Mouse (Mus musculus) small intestine, adult 2 months (tissue): Measurements from ENCODE around the gene Frs3.

ENCODE experiments used
- CTCF ChIP-seq: fragments of 200-500 bp; IDR thresholded peaks from 2 replicates; pipeline ENCODE4 v1.5.1; 2012; ENCODE audit warnings: low read depth, mild to moderate bottlenecking, control low read depth, inconsistent platforms, low read length, moderate library complexity, mixed read lengths; ENCODE audit not compliant: insufficient replicate concordance, insufficient read length; ENCODE audit errors: extremely low read depth
- POLR2A ChIP-seq: fragments of 200-500 bp; IDR thresholded peaks from 2 replicates; pipeline ENCODE4 v1.6.1; 2012; ENCODE audit warnings: low read depth, mild to moderate bottlenecking, control low read depth, inconsistent platforms, low read length, moderate library complexity

DNA sequence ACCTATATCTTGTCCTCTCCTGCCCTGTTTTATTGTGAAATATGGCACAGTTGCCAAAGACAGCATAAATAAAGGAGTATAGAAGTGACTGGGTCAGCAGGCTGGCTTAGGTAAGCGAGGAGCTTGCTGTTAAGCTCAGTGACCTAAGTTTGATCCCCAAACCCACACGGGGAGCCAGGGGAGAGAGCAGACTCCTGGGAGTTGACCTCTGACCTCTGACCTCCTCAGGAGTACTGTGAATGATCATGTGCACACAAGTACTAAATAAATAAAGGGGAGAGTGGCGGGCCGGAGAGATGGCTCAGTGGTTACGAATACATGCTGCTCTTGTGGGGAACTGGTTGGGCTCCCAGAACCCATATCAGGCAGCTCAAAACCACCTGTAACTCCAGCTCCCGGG, 61.3 kb downstream of the Frs3 start:
- TF ChIP-seq CTCF (no peak), POLR2A (no peak)
